Mouse (Mus musculus): ENCODE results near the gene Piezo1.

Gene Piezo1

GRCm38 (mm10) chr8:122497016-122497734 is 54.0 kb downstream of the Piezo1 start:
- no peak for DNase-seq (ENCODE audit: low spot score)

- DNase-seq (ENCODE audit: low spot score), result no peak
Measured at GRCm38 (mm10) chr8:122488387-122488786, 62.7 kb downstream of the Piezo1 start.

- no peak for DNase-seq (ENCODE audit: low spot score)
Measured at GRCm38 (mm10) chr8:122484831-122485230, 66.3 kb downstream of the Piezo1 start.

GRCm38 (mm10) chr8:122483877-122484276 is 67.3 kb downstream of the Piezo1 start:
- DNase-seq (ENCODE audit: low spot score), result no peak

GRCm38 (mm10) chr8:122482448-122482847 is 68.7 kb downstream of the Piezo1 start:
- DNase-seq (ENCODE audit: low spot score), result no peak

GRCm38 (mm10) chr8:122475580-122476320 is 75.4 kb downstream of the Piezo1 start, which contains the start of the genes Rnf166 and Ctu2:
Gene Rnf166 (minus strand): TSS chr8:122476064.
Gene Ctu2 (plus strand): TSS chr8:122476143.
- DNase-seq (ENCODE audit: low spot score), result peak; percentile 82

- DNase-seq (ENCODE audit: low spot score), result no peak
Measured at GRCm38 (mm10) chr8:122474951-122475560, 76.1 kb downstream of the Piezo1 start.

GRCm38 (mm10) chr8:122473911-122474421 is 77.2 kb downstream of the Piezo1 start:
- DNase-seq (ENCODE audit: low spot score), result no peak

- no peak for DNase-seq (ENCODE audit: low spot score)
Measured at GRCm38 (mm10) chr8:122470691-122471090, 80.4 kb downstream of the Piezo1 start.

- no peak for DNase-seq (ENCODE audit: low spot score)
Measured at GRCm38 (mm10) chr8:122469965-122470364, 81.2 kb downstream of the Piezo1 start.

- no peak for DNase-seq (ENCODE audit: low spot score)
Measured at GRCm38 (mm10) chr8:122469407-122469806, 81.7 kb downstream of the Piezo1 start.

- DNase-seq (ENCODE audit: low spot score), result no peak
Measured at GRCm38 (mm10) chr8:122467816-122468215, 83.3 kb downstream of the Piezo1 start.

- DNase-seq (ENCODE audit: low spot score), result no peak
Measured at GRCm38 (mm10) chr8:122464985-122465384, 86.1 kb downstream of the Piezo1 start.

GRCm38 (mm10) chr8:122463651-122464640 is 87.2 kb downstream of the Piezo1 start:
- no peak for DNase-seq (ENCODE audit: low spot score)

- no peak for DNase-seq (ENCODE audit: low spot score)
Measured at GRCm38 (mm10) chr8:122462510-122462909, 88.6 kb downstream of the Piezo1 start.

- DNase-seq (ENCODE audit: low spot score), result no peak
Measured at GRCm38 (mm10) chr8:122461473-122462148, 89.5 kb downstream of the Piezo1 start.

GRCm38 (mm10) chr8:122460524-122461472 is 90.3 kb downstream of the Piezo1 start, which contains the start of gene Snai3:
Gene Snai3 (minus strand): TSS chr8:122460733.
- DNase-seq (ENCODE audit: low spot score), result no peak

GRCm38 (mm10) chr8:122459990-122460389 is 91.1 kb downstream of the Piezo1 start:
- DNase-seq (ENCODE audit: low spot score), result no peak

- no peak for DNase-seq (ENCODE audit: low spot score)
Measured at GRCm38 (mm10) chr8:122459218-122459900, 91.8 kb downstream of the Piezo1 start.
